Comparison of ENCODE assay signal across 22 mouse cellular contexts in the genomic region with DNA sequence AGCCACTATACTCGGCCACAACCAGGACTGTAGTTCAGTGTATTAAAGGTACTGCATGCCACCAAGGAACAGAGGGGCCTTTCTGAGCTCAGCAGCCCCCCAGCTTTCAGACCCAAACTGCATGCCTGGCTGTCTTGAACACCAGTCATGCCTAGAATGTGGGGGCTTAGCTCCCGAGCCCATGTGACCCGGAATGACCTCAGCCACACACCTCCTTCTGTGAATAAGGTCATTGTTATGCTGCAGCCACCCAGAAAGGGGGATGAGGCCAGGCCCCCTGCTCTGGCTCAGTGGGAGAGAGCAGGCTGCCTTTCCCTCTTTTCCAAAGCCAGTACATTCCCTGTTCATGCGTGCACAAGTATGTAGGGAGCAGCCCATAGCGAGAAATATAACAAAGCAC. TPM values are rescaled to one million over a fixed set of nuclear protein-coding genes. Genes with fewer than 3 reads are reported as not detected.
DNase-seq lines count a peak whose midpoint lies in the region; ATAC-seq lines count a peak whose summit lies in the region.
"Had no signal": no experiment of that assay in that cellular context is flagged by ENCODE, and none has a peak within 500 bp of the region (broad histone marks: within the 10 kb centered on the region; RNA-seq: fewer than 3 reads in every experiment).

No protein-coding gene starts in this region.

- H3K4me2 ChIP-seq in midbrain, embryonic 11.5 days: no peak overlapping the region
- no peak overlapping the region for H3K4me2 ChIP-seq in midbrain, embryonic 13.5 days (replicated peaks)
- H3K4me2 ChIP-seq in limb, embryonic 11.5 days (ENCODE audit: low read depth, severe bottlenecking): no peak overlapping the region
- H3K4me2 ChIP-seq: heart, embryonic 11.5 days; lung, embryonic 15.5 days had no signal

- H3K9ac ChIP-seq in midbrain, embryonic 11.5 days (ENCODE audit: low read length): no peak overlapping the region
- no peak overlapping the region for H3K9ac ChIP-seq in midbrain, embryonic 13.5 days (replicated peaks)
- H3K9ac ChIP-seq in limb, embryonic 11.5 days (ENCODE audit: low read length): no peak overlapping the region
- H3K9ac ChIP-seq: lung, embryonic 15.5 days had no signal

- H3K27me3 ChIP-seq in midbrain, embryonic 11.5 days (ENCODE audit: control insufficient read depth, insufficient read depth, low read length): no peaks in the 10 kb centered on the region
- H3K27me3 ChIP-seq in midbrain, embryonic 13.5 days: no peaks in the 10 kb centered on the region
- no peaks in the 10 kb centered on the region for H3K27me3 ChIP-seq in limb, embryonic 11.5 days (ENCODE audit: control insufficient read depth, insufficient read depth, low read length)
- H3K27me3 ChIP-seq: lung, embryonic 15.5 days had no signal

- peaks cover 8% of the 10 kb centered on the region for H3K4me1 ChIP-seq in midbrain, embryonic 11.5 days (ENCODE audit: control insufficient read depth, insufficient read depth, low read length)
- peaks cover 27% of the 10 kb centered on the region for H3K4me1 ChIP-seq in midbrain, embryonic 13.5 days (replicated peaks)
- H3K4me1 ChIP-seq in limb, embryonic 11.5 days (ENCODE audit: control insufficient read depth, insufficient read depth, low read length): peaks cover 49% of the 10 kb centered on the region
- H3K4me1 ChIP-seq: megakaryocyte, embryonic 14.5 days had no signal

- H3K36me3 ChIP-seq in midbrain, embryonic 11.5 days (ENCODE audit: control insufficient read depth, insufficient read depth, low read length): no peaks in the 10 kb centered on the region
- no peaks in the 10 kb centered on the region for H3K36me3 ChIP-seq in midbrain, embryonic 13.5 days
- no peaks in the 10 kb centered on the region for H3K36me3 ChIP-seq in limb, embryonic 11.5 days (ENCODE audit: control insufficient read depth, insufficient read depth, low read length)
- H3K36me3 ChIP-seq: lung, embryonic 15.5 days had no signal

- peak; percentile 43 for ATAC-seq in midbrain, embryonic 11.5 days (ENCODE audit: low FRiP score)
- no peak for ATAC-seq in midbrain, embryonic 13.5 days
- peak; percentile 37; the same call in 1 of the 2 replicates for ATAC-seq in limb, embryonic 11.5 days (ENCODE audit: insufficient number of reproducible peaks, low FRiP score, low TSS enrichment, low read depth)
- no peak for ATAC-seq in monocyte, adult 5-6 weeks (replicated peaks; ENCODE audit: insufficient number of reproducible peaks, low FRiP score, low TSS enrichment, poor library complexity, severe bottlenecking)

- 30% methylated on average over 5 of the region's 5 CpGs for WGBS in midbrain, embryonic 11.5 days
- WGBS in midbrain, embryonic 13.5 days: 26% methylated on average over 5 of the region's 5 CpGs
- 51% methylated on average over 5 of the region's 5 CpGs for WGBS in limb, embryonic 11.5 days

- H3K27ac ChIP-seq in midbrain, embryonic 11.5 days (ENCODE audit: low read depth, low read length): no peak overlapping the region
- H3K27ac ChIP-seq in midbrain, embryonic 13.5 days: no peak overlapping the region
- peak overlapping the region; percentile 48 for H3K27ac ChIP-seq in limb, embryonic 11.5 days (replicated peaks; ENCODE audit: low read depth, low read length)
- H3K27ac ChIP-seq: layer of hippocampus, adult 2 months; lung, embryonic 15.5 days; stomach, postnatal 0 days had no signal

- H3K9me3 ChIP-seq in midbrain, embryonic 11.5 days (ENCODE audit: control insufficient read depth, low read length): no peaks in the 10 kb centered on the region
- H3K9me3 ChIP-seq in midbrain, embryonic 13.5 days: no peaks in the 10 kb centered on the region
- no peaks in the 10 kb centered on the region for H3K9me3 ChIP-seq in limb, embryonic 11.5 days (ENCODE audit: control insufficient read depth, low read length)
- H3K9me3 ChIP-seq: lung, embryonic 15.5 days; megakaryocyte, embryonic 14.5 days had no signal

- peak; percentile 82 for DNase-seq in midbrain, embryonic 11.5 days (ENCODE audit: low spot score, missing footprints)
- DNase-seq in embryo, embryonic 11 days: peak; percentile 57
- DNase-seq in limb, embryonic 11.5 days (ENCODE audit: low spot score): peak; percentile 56
- no peak for DNase-seq in gastrocnemius, adult 18-20 months (ENCODE audit: low spot score)
- DNase-seq in lung, adult 18-20 months: no peak
- DNase-seq: cerebellum, adult 11-12 months; gastrocnemius, postnatal 25 days; kidney, adult 9 months; right cerebral cortex, postnatal 14 days had no signal

- H3K4me3 ChIP-seq in midbrain, embryonic 11.5 days (ENCODE audit: low read depth, low read length): no peak overlapping the region
- no peak overlapping the region for H3K4me3 ChIP-seq in midbrain, embryonic 13.5 days (replicated peaks)
- no peak overlapping the region for H3K4me3 ChIP-seq in limb, embryonic 11.5 days (ENCODE audit: low read depth, low read length)
- H3K4me3 ChIP-seq: layer of hippocampus, adult 2 months; lung, embryonic 15.5 days; megakaryocyte, embryonic 14.5 days; myocyte had no signal

RNA-seq across cellular contexts. Expression of a gene that starts 21.0 kb away (rescaled TPM):
- 1.8 and 2.0 TPM in 2 replicates for polyA plus RNA-seq in midbrain, embryonic 11.5 days (2014; fragmentation: Nextera tagmentation; extraction: Ambion mirVana)
- 5.8 and 6.7 TPM in 2 replicates for polyA plus RNA-seq in midbrain, embryonic 13.5 days (2015; fragmentation: Nextera tagmentation; extraction: Ambion mirVana)
- 15.0 and 17.5 TPM in 2 replicates for polyA plus RNA-seq in limb, embryonic 11.5 days (2014; fragmentation: Nextera tagmentation; extraction: Ambion mirVana)
- 1 to 10 TPM; 3.7 to 4.1 TPM for total RNA-seq in gastrocnemius, adult 18-20 months (2021)
- total RNA-seq in monocyte, adult 5-6 weeks (2017): 0.19 to 1.5 TPM (median 0.19 TPM) in 3 replicates

RNA-seq across cellular contexts. Expression of a gene that starts 46.1 kb away (rescaled TPM):
- polyA plus RNA-seq in midbrain, embryonic 11.5 days (2014; fragmentation: Nextera tagmentation; extraction: Ambion mirVana): 0.11 TPM in 2 replicates
- polyA plus RNA-seq in midbrain, embryonic 13.5 days (2015; fragmentation: Nextera tagmentation; extraction: Ambion mirVana): 0.12 and 0.24 TPM in 2 replicates
- 0.28 and 0.32 TPM in 2 replicates for polyA plus RNA-seq in limb, embryonic 11.5 days (2014; fragmentation: Nextera tagmentation; extraction: Ambion mirVana)
- total RNA-seq in gastrocnemius, adult 18-20 months (2021): not detected
- not detected in 3 replicates for total RNA-seq in monocyte, adult 5-6 weeks (2017)
- total RNA-seq: common myeloid progenitor, adult 5-6 weeks; gastrocnemius, postnatal 25 days; liver, adult 2 months had no signal
- polyA plus RNA-seq: liver, adult 2 months; myocyte had no signal

RNA-seq across cellular contexts. Expression of a gene that starts 53.9 kb away (rescaled TPM):
- 0.22 and 0.34 TPM in 2 replicates for polyA plus RNA-seq in midbrain, embryonic 11.5 days (2014; fragmentation: Nextera tagmentation; extraction: Ambion mirVana)
- polyA plus RNA-seq in midbrain, embryonic 13.5 days (2015; fragmentation: Nextera tagmentation; extraction: Ambion mirVana): not detected in 2 replicates
- polyA plus RNA-seq in limb, embryonic 11.5 days (2014; fragmentation: Nextera tagmentation; extraction: Ambion mirVana): 0.16 and 0.25 TPM in 2 replicates
- not detected for total RNA-seq in gastrocnemius, adult 18-20 months (2021)
- not detected in 3 replicates for total RNA-seq in monocyte, adult 5-6 weeks (2017)
- total RNA-seq: common myeloid progenitor, adult 5-6 weeks; gastrocnemius, postnatal 25 days; heart, postnatal 25 days; layer of hippocampus, adult 2 months; left cerebral cortex, adult 18-20 months; liver, adult 2 months had no signal
- polyA plus RNA-seq: frontal cortex, adult 2 months had no signal

Comparison
In these comparisons a context has a peak if more than half of its experiments do, and no peak if none do; other contexts are left out.
1. ATAC-seq: peak in midbrain, embryonic 11.5 days (single experiment) and limb, embryonic 11.5 days (single experiment); none in midbrain, embryonic 13.5 days (single experiment) and monocyte, adult 5-6 weeks (single experiment).
2. DNase-seq: peak in midbrain, embryonic 11.5 days (single experiment), embryo, embryonic 11 days (single experiment) and limb, embryonic 11.5 days (single experiment); none in gastrocnemius, adult 18-20 months (single experiment) and lung, adult 18-20 months (0 of 2).